Mouse (Mus musculus): ENCODE results near the gene Rnf2.

DNA sequence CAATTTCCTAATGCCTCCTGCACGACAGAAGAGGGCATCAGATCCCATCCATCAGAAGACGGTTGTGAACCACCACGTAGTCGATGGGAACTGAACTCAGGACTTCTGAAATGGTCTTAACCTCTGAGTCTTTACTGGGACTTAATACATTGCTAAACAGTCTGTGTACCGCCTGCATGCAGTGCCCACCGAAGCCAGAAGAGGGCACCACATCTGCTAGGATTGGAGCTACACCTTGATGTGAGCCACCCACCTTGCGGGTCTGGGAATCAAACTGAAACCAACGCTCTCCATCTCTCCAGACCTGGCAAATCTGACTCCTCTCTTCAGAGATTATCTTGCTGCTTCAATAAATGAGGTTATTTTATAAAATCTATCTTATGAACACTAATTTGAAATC is 3.7 kb downstream of the Rnf2 start:
- no peak for TF ChIP-seq GATA1 (IDR thresholded peaks at IDR 0.05; ENCODE audit: borderline replicate concordance, low read length)
- TF ChIP-seq FLI1 (IDR thresholded peaks at IDR 0.05; ENCODE audit: low read length): no peak
